Mouse (Mus musculus): ENCODE data around the gene Sbk1.
"Not testable (repeated sequence)": the region's sequence is repeated elsewhere in the genome, so short reads cannot be mapped to it uniquely, and the experiment has no call there.

Sbk1 gene

GRCm38 (mm10) chr7:126287493-126288103, 15.2 kb downstream of the Sbk1 start:
- DNase-seq (ENCODE audit: low spot score), result peak; percentile 71

DNA sequence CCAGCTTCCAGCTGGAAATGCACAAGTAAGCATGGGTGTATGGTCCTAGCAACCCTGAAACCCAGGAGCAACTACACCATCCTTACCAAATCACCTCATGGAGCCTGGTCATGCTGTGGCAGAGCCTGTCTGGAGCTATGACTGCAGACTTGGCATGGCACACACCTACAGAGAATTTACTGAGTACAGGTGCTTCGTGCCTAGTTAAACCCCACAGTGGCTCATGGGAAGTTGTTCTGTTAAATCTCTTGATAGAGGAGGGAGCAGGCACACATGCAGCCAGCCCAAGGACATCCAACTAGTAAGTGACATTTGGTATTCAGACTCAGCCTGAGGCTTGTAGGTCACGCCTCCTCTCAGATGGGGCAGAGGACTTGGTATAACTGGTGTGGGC, 15.7 kb downstream of the Sbk1 start:
- DNase-seq (ENCODE audit: low spot score), result peak; percentile 7

- DNase-seq (ENCODE audit: low spot score), result peak; percentile 13
These were observed 16.2 kb downstream of the Sbk1 start for GRCm38 (mm10) chr7:126288571-126289091.

GRCm38 (mm10) chr7:126289371-126289770, 17.0 kb downstream of the Sbk1 start:
- peak; percentile 3 for DNase-seq (ENCODE audit: low spot score)

DNA sequence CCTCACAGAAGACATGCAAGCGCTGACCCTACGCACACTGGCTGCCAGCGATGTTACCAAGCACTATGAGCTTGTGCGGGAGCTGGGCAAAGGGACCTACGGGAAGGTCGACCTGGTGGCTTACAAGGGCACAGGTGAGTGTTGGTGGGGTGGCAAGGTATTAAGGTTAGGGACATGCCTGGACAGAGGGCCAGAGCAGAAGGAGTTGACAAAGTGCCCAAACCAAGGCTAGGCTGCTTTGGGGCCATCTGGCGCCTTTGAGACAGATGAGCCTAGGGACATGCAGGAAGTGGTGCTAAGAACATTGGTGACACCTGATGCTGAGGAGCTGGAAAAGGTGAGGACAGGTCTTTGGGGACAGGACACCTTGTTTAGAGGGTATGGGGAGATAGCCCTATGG, 17.5 kb downstream of the Sbk1 start:
- peak; percentile 3 for DNase-seq (ENCODE audit: low spot score)

GRCm38 (mm10) chr7:126291681-126292545, 19.5 kb downstream of the Sbk1 start:
- peak; percentile 13 for DNase-seq (ENCODE audit: low spot score)

- DNase-seq (ENCODE audit: low spot score), result no peak
These were observed 20.7 kb downstream of the Sbk1 start for GRCm38 (mm10) chr7:126293091-126293490.

DNA sequence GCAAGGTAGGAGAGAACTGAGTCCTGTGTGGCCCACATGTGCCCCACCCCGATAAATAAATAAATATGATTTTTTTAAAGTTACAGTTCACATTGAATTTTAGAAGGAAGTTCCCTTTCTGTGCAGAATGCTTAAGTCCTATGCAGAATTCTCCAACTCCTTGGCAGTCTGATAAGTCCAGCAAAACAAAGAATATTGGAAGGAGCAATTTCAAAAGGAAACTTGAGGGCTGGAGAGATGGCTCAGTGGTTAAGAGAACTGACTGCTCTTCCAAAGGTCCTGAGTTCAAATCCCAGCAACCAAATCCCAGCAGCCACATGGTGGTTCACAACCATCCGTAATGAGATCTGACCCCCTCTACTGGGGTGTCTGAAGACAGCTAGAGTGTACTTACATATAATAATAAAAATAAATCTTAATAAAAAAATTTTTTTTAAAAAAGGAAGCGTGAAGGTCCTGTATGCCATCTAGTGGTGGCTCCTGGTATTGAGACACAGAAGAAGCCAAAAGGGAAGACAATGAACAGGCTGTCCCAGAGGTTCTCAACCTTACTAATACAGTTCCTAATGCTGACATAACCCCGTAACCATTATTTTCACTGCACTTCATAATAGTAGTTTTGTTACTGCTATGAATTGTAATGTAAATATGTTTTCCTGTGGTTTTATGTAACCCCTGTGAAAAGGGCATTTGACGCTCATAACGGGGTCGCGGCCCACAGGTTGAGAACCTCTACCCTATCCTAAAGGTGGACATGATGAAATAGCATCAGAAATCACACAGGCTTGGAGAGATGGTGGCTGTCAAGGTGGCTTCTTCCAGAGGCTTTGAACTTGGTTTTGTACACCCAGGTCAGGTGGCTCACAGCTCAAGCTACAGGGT, 25.4 kb downstream of the Sbk1 start:
- DNase-seq (ENCODE audit: low spot score), result peak; percentile 65

GRCm38 (mm10) chr7:126298856-126299255, 26.4 kb downstream of the Sbk1 start:
- DNase-seq (ENCODE audit: low spot score), result peak; percentile 4

- DNase-seq (ENCODE audit: low spot score), result not testable (repeated sequence)
These were observed 29.4 kb downstream of the Sbk1 start for GRCm38 (mm10) chr7:126301831-126302230.

- no peak for DNase-seq (ENCODE audit: low spot score)
These were observed 39.4 kb downstream of the Sbk1 start for GRCm38 (mm10) chr7:126311822-126312221.

DNA sequence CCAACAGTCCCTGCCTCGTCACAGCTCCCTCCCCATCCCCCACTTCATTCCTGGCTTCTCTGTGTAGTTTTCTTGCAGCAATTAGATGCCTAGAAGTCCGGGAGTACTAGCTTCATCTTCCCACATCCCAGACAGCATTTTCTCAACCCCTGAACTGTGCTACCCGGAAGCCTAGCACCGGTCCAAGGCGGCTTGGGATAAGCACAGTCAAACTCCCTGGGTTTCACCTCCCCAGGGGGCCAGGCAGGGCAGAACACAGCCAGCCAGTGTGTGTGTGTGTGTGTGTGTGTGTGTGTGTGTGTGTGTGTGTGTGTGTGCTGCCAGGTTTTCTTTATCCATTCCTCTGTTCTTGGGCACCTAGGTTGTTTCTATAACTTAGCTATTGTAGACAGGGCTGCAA, 40.9 kb downstream of the Sbk1 start:
- no peak for DNase-seq (ENCODE audit: low spot score)

- no peak for DNase-seq (ENCODE audit: low spot score)
These were observed 41.9 kb downstream of the Sbk1 start for GRCm38 (mm10) chr7:126314273-126314672.

- peak; percentile 84 for DNase-seq (ENCODE audit: low spot score)
These were observed 51.3 kb downstream of the Sbk1 start for GRCm38 (mm10) chr7:126323729-126324128.

GRCm38 (mm10) chr7:126324791-126325190, 52.4 kb downstream of the Sbk1 start:
- DNase-seq (ENCODE audit: low spot score), result no peak

- not testable (repeated sequence) for DNase-seq (ENCODE audit: low spot score)
These were observed 53.3 kb downstream of the Sbk1 start for GRCm38 (mm10) chr7:126325576-126326273.

DNA sequence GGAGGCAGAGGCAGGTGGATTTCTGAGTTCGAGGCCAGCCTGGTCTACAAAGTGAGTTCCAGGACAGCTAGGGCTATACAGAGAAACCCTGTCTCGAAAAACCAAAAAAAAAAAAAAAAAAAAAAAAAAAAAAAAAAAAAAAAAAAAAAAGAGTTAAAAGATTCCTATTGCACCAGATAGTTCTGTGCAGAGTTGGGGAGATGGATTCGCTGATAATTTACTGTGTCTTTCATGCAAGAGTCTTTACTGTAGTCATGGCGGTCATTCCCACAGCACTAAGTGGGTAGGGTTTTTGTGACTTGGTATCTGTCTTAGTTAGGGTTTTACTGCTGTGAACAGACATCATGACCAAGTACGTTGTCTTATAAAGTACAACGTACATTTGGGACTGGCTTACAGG, 56.4 kb downstream of the Sbk1 start:
- DNase-seq (ENCODE audit: low spot score), result not testable (repeated sequence)

DNA sequence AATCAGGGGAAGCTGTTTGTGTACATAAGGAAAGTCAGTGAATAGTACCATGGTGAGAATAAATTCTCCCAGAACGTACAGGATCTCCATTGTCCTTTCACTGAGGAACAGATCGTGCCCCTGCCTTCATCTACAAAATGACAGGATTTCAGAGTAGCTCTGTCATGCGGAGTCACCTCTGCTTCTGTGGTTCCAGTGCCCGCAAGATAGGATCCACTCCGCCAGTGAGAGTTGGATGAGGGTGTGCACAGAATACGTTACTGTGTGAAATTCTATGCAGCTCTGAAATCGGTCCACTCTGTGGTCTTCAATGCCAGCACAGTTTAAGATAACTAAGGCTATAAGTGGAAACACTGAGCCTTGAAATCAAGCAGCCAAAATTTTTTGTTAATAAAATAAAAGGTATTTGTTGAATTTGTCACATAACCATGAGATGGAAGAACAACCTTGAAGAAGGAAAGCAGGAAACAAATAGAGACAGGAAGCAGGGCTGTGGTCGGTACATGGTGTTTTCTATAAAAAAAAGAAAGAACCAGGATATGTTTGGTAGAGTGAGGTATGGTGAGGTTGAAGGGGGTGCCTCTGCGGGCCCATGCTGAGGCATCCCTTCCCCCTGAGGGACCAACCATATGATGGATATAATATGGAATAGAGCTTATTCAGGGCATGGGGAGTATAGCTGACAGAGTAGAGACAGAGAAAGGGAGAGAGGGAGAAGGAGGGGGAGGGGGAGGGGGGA, 57.7 kb downstream of the Sbk1 start:
- no peak for DNase-seq (ENCODE audit: low spot score)

DNA sequence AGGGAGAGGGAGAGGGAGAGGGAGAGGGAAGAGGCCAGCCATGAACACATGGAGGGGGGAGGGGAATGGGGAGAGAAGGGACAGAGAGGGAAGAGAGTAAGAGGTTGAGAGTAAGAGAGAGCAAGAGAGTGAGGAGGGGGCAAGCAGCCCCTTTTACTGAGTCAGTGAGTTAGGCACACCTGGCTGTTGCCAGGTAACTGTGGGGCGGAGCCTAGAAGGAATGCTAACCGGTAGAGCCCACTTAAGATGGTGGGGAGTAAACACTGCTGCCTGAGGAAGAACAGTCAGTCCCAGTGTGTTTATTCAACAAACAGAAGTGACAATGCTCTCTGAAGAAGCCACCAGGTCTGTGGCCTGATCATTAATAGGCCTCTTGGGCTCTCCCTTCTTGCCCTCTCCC, 58.3 kb downstream of the Sbk1 start:
- DNase-seq (ENCODE audit: low spot score), result no peak

DNA sequence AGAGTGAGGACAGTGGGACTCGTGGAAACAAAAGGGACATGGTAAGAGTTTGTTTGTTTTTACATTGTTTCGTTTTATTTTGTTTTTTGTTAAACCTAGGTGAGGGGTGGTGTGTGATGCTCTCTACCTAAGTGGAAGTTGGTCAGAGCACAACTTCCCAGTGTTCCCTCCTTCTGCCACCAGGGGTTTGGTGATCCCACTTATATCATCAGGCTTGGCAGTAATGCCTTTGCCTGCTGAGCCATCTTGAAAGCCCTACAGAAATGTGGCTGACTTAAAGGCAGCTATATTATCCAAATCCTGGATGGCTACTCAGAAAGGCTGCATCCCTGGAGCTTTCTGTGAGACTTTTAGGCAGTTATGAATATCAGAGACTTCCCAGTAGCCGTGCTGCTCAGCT, 60.3 kb downstream of the Sbk1 start:
- DNase-seq (ENCODE audit: low spot score), result no peak

DNA sequence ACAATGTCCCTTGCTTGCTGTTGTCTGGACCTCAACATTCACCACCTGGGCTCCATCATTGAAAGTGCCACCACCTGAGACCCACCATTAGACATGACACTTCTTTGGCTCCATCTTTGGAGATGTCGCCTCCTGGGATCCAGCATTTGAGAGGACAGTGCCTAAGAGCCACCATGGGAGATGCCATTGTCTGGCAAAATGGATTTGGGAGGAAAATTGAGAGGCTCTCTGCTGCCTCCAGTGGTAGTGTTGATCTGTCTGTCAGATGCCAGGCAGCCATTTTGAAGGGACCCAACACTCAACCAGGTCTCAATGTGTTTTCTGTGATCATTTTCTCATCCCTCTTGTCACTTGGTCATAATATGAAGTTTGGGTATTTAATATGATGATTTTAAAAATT, 63.1 kb downstream of the Sbk1 start:
- DNase-seq (ENCODE audit: low spot score), result no peak

Data from layer of hippocampus, adult 11-12 months (tissue).